Mouse (Mus musculus) limb, embryonic 10.5 days (tissue): ENCODE measurements at regions not wholly inside any gene's neighbourhood (a gene's known extent, or its start where the extent isn't known, plus 50 kb on each side); places are given as distances from the start of the nearest gene placed in this dataset.

Source experiments
- DNase-seq: peaks from one replicate; pipeline ENCODE4 v3.0.0-alpha.2; 2017; ENCODE audit warnings: low spot score
- H3K27ac ChIP-seq: fragments of 300-500 bp; sonication (generic); 2 replicates; pipeline ENCODE4 v1.5.1; 2016; ENCODE audit warnings: mild to moderate bottlenecking
- H3K27me3 ChIP-seq: fragments of 300-500 bp; sonication (generic); 2 replicates; pipeline ENCODE4 v1.6.1; 2016; ENCODE audit warnings: low read depth, mild to moderate bottlenecking; ENCODE audit not compliant: poor library complexity, severe bottlenecking
- H3K36me3 ChIP-seq: fragments of 300-500 bp; sonication (generic); 2 replicates; pipeline ENCODE4 v1.6.1; 2016; ENCODE audit warnings: mild to moderate bottlenecking, moderate library complexity
- H3K4me1 ChIP-seq: fragments of 300-500 bp; sonication (generic); 2 replicates; pipeline ENCODE4 v1.6.1; 2016
- H3K4me3 ChIP-seq: fragments of 300-500 bp; sonication (generic); 2 replicates; pipeline ENCODE4 v1.5.1; 2016; ENCODE audit warnings: mild to moderate bottlenecking, moderate library complexity
- H3K9me3 ChIP-seq: fragments of 300-500 bp; sonication (generic); replicated peaks from 2 replicates; pipeline ENCODE4 v1.6.1; 2016; ENCODE audit warnings: mild to moderate bottlenecking
- WGBS: fragments of 180-500 bp; shearing (Covaris S2); methylation state at CpG from one replicate; pipeline ENCODE4 v1.1.7; 2016; 5-methylcytosine and 5-hydroxymethylcytosine counted together

- Histone ChIP-seq H3K27ac (no peak overlapping the region), H3K4me1 (no peaks in the 10 kb centered on the region), H3K9me3 (no peaks in the 10 kb centered on the region), H3K27me3 (peaks cover 12% of the 10 kb centered on the region), H3K36me3 (no peaks in the 10 kb centered on the region), H3K4me3 (no peak overlapping the region)
- DNase-seq, result no peak
- 84% methylated on average over 6 of the region's 6 CpGs for WGBS
Observed at GRCm38 (mm10) chrX:85329474-85330225, 80.2 kb downstream of the Fthl17a start.

DNA sequence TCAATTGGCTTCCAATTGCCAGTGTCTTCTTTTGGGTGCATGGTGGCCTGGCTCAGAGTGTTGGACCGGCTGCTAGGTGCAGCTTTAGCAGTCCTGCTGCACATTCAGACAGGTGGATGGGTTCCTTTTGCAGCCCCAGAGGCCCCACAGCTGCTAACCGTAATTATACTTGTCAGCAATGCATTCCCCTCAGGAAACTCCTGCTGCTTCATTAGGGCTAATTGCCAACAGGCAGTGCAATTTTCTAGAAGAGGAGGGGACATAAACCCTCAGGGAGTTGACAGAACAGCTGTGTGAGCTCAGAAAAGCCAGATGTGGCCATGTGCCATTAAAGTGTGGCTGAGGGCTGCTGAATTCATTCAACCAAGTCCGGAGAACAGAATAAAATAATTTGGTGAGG, 94.0 kb downstream of the Fthl17a start:
- H3K4me1 ChIP-seq, result 0 out of 2 replicates have a peak, but pooled peaks cover 3% of the 10 kb centered on the region
- WGBS, result 23% methylated on average over 3 of the region's 3 CpGs
- H3K9me3 ChIP-seq, result no peaks in the 10 kb centered on the region
- DNase-seq, result peak; percentile 63
- H3K27me3 ChIP-seq, result no peaks in the 10 kb centered on the region
- H3K4me3 ChIP-seq, result no peak overlapping the region
- no peaks in the 10 kb centered on the region for H3K36me3 ChIP-seq
- no peak overlapping the region for H3K27ac ChIP-seq

DNA sequence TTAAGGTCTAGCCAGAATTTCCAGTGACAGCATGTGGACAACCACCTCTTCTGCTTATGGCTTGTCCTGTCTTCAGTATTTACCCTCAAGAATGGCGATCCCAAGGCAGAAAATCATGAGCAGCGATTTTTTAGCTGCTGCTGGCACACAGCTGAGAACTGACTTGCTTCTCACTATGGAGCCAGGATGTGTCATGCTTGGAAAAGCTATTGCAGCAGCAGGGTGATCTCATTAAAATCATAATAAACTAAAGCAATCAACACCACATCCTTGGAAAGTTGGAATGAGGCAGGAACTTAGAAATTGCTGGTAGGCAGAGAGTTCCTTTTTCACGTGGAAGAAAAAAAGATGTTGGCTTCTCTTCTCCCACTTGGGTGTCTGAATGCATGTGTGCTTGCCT, 125.8 kb downstream of the Fthl17a start:
- Histone ChIP-seq H3K4me1 (no peaks in the 10 kb centered on the region), H3K27me3 (no peaks in the 10 kb centered on the region), H3K4me3 (no peak overlapping the region), H3K27ac (no peak overlapping the region), H3K36me3 (no peaks in the 10 kb centered on the region), H3K9me3 (no peaks in the 10 kb centered on the region)
- 66% methylated on average over 3 of the region's 3 CpGs for WGBS
- DNase-seq, result no peak

GRCm38 (mm10) chrX:85384452-85384851, 135.0 kb downstream of the Fthl17a start:
- DNase-seq, result no peak
- Histone ChIP-seq H3K9me3 (no peaks in the 10 kb centered on the region), H3K27ac (no peak overlapping the region), H3K27me3 (no peaks in the 10 kb centered on the region), H3K36me3 (no peaks in the 10 kb centered on the region), H3K4me3 (no peak overlapping the region), H3K4me1 (no peaks in the 10 kb centered on the region)
- 91% methylated on average over 2 of the region's 2 CpGs for WGBS
